Mouse (Mus musculus): Measurements from ENCODE around the gene Gm11563.

- TF ChIP-seq CTCF (conservative IDR thresholded peaks at IDR 0.05; ENCODE audit: insufficient read depth, insufficient read length, low read depth, low read length) (no peak), POLR2A (IDR thresholded peaks at IDR 0.05; ENCODE audit: low read depth, low read length) (no peak)
These were observed 21.7 kb downstream of the Gm11563 start for GRCm38 (mm10) chr11:99637086-99637485.

Measured in kidney, adult 2 months (tissue).